Mouse (Mus musculus) heart, postnatal 0 days (tissue): ENCODE data around the gene Smc4.

ENCODE experiments used
- CTCF ChIP-seq: IDR thresholded peaks from 2 replicates; pipeline ENCODE4 v1.5.1; 2016; ENCODE audit warnings: antibody characterized with exemption, control low read depth, low read depth
- EP300 ChIP-seq: IDR thresholded peaks from 2 replicates; pipeline ENCODE4 v1.6.1; 2016; ENCODE audit warnings: antibody characterized with exemption, low read depth

GRCm38 (mm10) chr3:69004437-69005337 is at the start of gene Smc4, which contains the start of gene Ift80:
- no peak for TF ChIP-seq CTCF
- TF ChIP-seq EP300: peak; percentile 63
